Mouse (Mus musculus) adrenal gland, adult 8-10 months (tissue): ENCODE measurements around the gene Nr1i3. TPM values are rescaled to one million over a fixed set of nuclear protein-coding genes. Genes with fewer than 3 reads are reported as not detected.
"Not testable (repeated sequence)": the region's sequence is repeated elsewhere in the genome, so short reads cannot be mapped to it uniquely, and the experiment has no call there.

ENCODE experiments used
- DNase-seq: peaks from one replicate; pipeline ENCODE4 v3.0.0; 2022
- total RNA-seq, 4 experiments: library from RNA; stranded (reverse); gene quantifications; 2 replicates each; pipeline ENCODE4 v1.2.4; 2022

The Nr1i3 gene
- total RNA-seq, 4 experiments from 2014 or later, result 0.13 to 0.15 TPM; not detected in 2

DNA sequence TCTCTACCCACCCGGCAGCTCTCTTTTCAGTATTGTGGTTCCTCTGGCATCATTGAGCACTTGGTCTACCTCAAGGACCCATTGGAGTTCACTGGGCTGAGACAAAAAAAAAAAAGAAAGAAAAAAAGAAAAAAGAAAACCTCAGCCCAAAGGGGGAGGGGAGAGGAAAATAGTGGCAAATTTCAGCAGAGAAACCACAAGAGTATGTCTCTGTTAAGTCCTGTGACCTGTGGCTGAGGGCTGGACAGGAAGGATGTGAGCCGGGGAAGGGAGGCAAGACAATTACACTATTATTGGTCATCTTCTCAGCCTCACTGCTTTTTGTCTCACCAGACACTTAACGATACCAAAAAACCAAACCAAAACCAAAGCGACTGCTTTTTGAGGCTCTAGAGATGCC, 18.1 kb downstream of the Nr1i3 start:
- no peak for DNase-seq

- DNase-seq, result no peak
Observed at GRCm38 (mm10) chr1:171232348-171232747, 18.6 kb downstream of the Nr1i3 start.

- DNase-seq, result no peak
Observed at GRCm38 (mm10) chr1:171232800-171233730, 19.3 kb downstream of the Nr1i3 start.

DNA sequence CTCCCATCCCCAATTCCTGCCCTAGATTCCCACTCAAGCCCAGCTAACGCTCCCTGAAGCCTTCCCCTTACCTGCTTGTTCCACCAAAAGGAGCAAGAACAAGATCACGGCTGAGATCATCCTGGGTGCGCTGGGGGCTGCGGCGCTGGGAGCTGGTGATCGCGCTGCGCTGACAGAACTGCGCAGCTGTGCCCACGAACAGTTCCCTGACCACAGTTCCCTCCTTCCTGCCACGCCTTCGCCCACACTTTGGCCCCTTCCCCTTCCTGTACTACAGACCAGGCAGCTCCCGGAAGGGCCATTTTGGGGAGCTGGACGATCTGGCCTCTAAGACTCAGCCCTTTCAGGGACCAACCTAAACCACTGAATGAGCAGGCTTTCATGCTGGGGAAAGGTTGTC, 20.4 kb downstream of the Nr1i3 start, which contains the start of gene Fcer1g:
Gene Fcer1g (minus strand): TSS at position 240 of the 400 bp plus-strand sequence.
- DNase-seq, result no peak

DNA sequence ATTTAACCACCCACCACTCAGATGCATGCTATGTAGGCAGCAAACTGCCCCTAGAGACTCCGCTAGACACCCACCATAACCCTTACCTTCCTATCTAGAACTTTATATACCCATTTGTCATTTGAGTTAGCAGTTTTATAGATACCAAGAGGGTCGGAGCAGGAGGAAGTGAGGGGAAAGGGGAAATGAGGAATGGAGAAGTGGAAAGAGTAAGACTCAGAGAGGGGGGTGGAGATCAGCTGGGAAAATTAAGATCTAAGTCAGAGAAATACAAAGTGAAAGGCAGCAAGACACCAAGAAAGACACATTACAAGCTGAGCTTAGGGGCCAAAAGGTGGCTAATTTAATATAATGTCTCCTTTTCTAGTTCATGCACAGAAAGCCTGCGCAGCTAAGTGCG, 20.8 kb downstream of the Nr1i3 start:
- DNase-seq, result no peak

DNA sequence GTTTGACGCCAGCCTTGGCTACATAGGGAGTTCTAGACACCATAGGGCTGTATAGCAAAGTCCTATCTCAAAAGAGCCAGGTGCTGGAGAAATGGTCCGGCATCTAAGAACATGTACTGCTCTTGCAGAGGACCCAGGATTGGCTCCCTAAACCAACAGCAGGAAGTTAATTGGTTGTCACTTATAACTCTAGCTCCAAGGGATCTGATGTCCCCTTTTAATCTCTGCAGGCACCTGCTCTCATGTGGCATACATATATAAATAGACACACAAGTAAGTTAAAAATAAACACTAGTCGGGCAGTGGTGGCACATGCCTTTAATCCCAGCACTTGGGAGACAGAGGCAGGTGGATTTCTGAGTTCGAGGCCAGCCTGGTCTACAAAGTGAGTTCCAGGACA, 22.0 kb downstream of the Nr1i3 start:
- DNase-seq, result no peak

DNA sequence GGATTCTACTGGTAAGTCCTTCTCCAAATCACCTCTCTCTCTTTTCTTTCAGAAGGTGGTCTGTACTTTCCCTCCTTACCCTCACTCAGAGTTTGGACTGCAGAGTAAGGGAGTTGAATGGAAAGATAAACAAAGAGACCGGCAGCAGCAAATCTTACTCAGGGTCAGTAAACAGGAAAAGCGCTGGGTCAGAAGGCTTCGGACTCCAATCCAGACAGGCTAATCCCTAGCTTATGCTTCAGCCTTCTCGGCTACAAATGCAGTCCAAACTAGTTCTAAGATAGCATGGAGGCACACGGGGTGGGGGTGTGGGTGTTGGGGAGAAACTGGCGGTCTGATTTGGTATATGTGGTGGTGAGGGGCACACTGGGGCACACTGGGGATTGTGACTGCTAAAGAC, 23.7 kb downstream of the Nr1i3 start:
- no peak for DNase-seq

DNA sequence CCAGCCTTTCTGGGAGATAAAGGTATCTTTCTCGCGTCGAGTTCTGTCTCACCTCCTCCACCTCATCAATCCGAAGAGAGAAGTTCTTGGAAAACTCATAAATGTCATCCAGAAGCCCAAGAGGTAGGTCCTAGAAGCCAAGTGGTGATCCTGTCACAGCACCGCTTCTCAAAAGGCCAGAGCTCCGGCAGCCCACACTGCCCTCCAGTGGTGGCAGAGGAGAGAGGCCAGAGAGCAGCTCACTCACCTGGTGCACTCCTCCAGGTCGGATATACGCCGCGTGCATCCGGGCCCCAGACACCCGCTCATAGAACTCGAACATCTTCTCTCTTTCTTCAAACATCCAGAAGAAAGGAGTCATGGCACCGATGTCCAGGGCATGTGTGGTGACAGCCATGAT, 24.7 kb downstream of the Nr1i3 start:
- DNase-seq, result peak; percentile 60

DNA sequence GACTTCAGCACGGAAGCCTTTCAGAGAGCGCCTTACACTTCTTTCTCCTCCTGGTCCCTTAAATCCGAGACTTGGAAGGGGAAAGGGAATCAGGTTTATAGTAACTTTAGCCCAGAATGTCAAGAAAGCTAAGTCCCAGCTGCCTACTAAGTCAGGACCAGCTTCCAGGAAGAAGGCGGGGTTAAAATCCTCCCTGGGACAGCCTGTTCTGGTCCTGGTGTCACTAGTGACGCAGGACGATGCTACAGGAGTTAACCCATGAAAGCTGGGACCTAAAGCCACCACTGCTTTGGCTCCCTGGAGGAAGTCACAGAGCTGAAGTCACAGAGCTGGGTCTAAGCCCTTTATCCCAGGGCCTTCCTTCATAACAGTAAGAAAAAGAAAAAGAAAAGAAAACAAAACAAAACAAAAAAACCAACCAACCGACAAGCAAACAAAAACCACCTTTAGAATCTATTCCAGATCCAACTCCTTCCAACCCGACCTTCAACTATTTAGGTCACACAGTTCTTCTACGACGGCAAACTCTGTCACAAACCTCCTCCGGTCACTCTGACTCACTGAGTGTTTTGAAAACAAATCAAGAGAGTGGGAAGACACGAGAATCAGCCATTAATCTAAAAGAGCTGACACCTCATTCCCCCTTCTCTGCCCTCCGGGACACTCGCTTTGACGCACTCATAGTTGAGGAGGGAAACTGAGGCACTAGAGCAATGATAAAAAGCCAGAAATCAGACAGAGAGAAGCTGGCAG, 26.4 kb downstream of the Nr1i3 start:
- DNase-seq, result peak; percentile 70

DNA sequence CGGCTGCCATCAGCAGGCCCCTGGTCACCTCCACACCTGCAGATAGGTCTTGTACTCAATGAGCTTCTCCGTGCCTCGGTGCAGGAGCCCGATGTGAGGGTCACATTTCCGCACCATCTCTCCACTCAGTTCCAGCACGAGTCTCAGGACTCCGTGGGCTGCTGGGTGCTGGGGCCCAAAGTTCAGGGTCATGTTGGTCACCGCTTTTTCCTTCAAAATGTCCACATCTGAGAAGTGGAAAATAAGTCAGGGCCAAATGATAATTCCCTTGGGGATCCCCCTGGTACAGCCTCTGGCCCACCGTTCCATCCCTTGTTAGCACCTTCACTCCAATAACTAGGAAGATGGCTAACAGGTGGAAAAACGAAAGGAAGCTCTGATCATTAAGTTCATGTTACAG, 27.1 kb downstream of the Nr1i3 start:
- DNase-seq, result no peak

DNA sequence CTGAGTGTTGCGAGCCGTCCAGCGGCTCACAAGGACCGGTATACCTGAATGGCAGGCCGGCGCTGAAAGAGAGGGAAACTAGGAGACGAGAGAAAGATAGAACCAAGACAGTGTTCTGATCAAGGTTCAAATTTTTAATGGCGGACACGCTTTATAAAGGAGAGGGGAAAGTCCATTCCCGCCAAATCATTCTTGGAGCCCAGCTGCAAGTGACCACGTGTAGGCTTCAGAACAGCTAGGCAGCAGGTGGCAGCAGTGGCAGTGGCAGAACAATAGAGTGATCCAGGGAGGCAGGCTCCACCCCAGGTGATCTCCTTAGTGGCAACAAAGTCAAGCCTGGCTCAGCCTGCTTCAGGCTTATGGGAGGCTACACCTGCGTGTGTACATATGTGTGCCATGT, 28.2 kb downstream of the Nr1i3 start:
- DNase-seq, result not testable (repeated sequence)

DNA sequence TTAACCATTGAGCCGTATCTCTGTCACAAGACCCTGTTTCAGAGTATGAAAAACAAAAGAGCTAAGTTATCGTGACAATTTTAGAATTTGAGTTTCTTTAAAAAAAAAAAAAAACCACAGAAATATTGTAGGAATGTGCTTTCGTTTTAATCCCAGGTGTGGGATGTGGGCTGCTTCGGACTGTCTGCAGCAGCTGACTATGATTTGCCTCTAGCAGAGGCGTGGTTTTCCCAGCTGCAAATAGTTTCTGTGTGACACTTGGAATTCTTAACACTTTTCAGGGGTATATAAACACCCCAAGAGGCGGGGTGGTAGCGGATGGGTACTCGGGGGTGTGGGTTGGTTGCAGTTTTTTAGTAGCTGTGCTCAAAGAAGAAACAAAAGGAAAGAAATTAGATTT, 31.6 kb downstream of the Nr1i3 start:
- DNase-seq, result no peak

DNA sequence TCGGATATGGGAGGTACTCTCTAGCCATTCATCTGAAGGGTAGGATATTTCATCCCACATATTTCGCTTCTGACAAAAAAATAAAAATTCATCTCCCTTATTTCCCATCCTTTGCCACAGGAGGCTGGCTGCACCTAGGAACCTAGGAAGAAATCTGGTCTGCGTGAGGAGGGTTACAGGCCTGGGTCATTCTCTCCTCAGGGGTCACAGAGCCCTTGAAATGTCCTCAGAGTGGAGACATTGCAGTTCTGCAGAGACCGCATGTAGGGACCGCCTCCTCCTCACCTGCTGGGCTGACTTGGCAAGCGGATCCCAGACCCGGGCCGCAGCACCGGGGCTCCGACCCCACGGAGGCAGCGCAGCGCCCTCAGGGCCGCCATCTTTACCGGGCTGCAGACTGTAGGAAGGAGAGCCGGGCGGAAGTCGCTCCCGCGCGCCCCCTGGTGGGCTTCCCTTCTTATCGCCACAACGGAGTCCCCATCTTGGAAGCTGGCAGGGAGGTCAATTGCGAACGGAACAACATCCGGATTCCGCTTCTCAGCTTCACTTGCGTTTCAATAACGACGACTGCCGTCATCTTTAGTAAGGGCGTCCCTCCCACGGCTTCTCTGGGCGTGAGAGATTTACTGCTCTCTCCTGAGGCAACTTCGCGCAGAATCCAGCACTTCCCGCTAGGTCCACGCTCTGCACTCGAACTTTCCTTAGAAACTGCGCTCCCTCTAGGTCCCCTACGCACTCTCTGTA, 33.1 kb downstream of the Nr1i3 start:
- peak; percentile 97 for DNase-seq

GRCm38 (mm10) chr1:171247453-171247841, 33.7 kb downstream of the Nr1i3 start:
- DNase-seq, result no peak

DNA sequence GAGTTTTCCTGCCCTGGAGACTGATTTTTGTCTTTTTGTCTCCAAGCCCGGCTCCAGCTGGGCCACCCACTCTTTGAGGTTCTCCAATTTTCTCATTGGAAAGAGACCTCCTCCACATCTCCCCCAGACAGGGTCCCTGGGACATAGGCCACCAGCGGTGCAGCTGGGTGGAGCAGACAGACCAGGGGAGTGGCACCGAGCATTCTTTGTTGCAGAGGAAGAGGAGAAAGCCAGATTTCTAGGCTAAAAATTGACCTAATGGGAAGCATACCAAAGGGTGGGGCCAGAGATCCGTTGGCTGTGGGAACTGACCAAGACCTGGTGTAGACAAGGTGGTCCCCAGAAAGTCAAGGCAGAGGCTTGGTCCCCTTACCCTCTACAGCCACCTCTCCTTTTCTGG, 34.1 kb downstream of the Nr1i3 start:
- no peak for DNase-seq

- no peak for DNase-seq
Observed at GRCm38 (mm10) chr1:171248386-171249226, 34.8 kb downstream of the Nr1i3 start.

DNA sequence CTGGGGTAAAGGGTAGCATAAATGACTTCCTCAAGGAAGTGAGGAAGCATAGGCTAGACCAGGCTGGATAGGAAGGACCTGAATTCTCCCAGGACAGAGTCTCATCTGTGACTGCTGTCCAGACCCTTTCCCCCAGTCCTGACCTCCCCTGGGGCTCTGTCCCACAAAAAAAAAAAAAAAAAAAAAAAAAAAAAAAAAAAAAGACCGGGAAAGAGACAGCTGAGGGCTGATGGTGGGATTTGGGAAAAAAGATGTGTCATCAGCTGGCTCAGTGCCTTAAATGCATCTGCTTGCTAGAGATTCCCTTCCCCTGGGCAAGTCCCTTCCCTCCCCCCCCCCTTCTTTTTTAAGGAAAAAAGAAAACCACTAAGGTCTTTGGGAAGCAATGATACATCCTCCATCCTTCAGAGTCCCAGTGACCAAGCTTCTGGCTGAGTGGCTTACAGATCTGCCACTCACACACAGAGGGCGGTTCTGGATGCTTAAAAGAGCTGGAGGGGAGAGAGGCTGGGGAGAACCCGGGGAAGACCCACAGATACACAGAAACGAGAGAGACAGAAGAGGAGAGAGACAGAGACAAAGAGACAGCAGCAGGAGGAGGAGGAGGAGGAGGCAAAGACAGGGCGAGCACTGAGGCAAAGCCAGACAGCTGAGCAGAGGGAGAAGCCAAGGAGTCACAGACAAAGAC, 36.3 kb downstream of the Nr1i3 start, which contains the start of gene Adamts4:
Gene Adamts4 (plus strand): TSS at position 509 of the 688 bp plus-strand sequence.
- DNase-seq, result no peak

DNA sequence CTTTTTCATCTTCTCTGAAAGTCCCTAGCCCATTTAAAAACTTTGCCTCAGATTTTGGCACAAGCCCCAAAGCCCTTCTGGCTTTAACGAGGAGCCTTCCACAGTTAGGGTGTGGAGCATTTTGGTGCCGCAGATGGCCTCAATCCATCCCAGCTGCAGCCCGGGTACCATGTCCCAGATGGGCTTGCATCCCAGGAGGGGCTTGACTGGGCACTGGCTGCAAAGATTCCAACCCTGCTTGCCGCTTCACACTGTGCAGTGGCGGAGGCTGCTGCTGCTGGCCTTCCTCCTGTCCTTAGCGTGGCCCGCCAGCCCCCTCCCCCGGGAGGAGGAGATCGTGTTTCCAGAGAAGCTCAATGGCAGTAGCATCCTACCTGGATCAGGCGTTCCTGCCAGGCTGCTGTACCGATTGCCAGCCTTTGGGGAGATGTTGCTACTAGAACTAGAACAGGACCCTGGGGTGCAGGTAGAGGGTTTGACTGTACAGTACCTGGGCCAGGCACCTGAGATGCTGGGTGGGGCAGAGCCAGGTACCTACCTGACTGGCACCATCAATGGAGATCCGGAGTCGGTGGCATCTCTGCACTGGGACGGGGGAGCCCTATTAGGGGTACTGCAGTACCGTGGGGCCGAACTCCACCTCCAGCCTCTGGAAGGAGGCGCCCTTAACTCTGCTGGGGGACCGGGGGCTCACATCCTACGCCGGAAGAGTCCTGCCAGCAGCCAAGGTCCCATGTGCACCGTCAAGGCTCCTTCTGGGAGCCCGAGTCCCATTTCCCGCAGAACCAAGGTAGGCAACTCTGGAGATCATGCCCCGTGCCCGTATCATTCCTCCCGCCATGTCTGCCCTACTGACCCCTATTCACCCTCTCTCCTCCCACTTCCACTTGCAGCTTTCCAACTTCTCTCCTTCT, 37.2 kb downstream of the Nr1i3 start, which contains the start of gene Ndufs2:
Gene Ndufs2 (minus strand): TSS at position 709 of the 914 bp plus-strand sequence.
- DNase-seq, result no peak

DNA sequence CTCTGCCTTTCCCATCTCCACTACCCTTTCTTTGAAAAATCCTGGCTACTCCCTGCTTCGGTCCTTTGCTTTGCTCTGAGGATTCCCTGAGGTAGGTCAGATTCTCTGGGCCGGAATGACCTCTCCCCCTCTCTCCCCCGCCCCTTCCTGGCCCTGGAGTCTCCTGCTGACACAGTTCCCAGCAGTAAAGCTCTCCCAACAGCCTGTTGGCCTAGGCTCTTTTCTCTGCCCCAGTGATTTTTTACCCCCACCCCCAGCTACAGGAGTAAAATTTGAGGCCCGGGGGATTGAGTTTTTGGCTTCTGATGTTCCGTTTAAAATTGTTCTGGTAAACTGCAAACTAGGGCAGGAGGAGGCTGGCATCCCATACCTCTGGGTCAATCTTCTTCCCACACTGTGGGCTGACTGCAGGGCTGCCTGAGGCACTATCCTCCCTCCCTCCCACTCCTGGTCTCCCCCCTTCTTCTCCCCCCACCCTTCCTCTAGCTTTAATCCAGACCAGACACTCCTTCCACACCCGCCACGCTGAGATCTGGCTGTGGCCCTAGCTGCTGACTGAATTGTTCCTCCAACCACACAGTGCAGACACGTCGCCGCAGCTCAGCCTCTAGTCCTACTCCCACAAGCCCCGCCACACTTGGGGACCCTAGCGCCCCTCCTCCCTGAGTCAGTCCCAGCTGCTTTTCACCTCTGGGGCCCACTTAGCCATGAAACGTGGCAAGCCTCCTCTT, 38.0 kb downstream of the Nr1i3 start:
- DNase-seq, result no peak
